Mouse (Mus musculus): ENCODE data around the gene Nrg3. TPM values are rescaled to one million over a fixed set of nuclear protein-coding genes. Genes with fewer than 3 reads are reported as not detected.

Nrg3 gene
- not detected for polyA plus RNA-seq (2012; fragmentation: generic; extraction: Trizol)

GRCm38 (mm10) chr14:39472790-39473761 lies at the start of gene Nrg3:
Gene Nrg3 (minus strand): TSS chr14:39473088.
- Histone ChIP-seq H3K4me3 (no peak within 1 kb of the TSS), H3K4me2 (ENCODE audit: low read depth) (no peak within 1 kb of the TSS), H3K79me2 (ENCODE audit: control insufficient read depth, insufficient read depth) (no peaks in the 10 kb centered on the region), H3ac (ENCODE audit: control insufficient read depth, insufficient read length) (no peak within 1 kb of the TSS), H3K36me3 (ENCODE audit: control insufficient read depth, insufficient read depth) (no peaks in the 10 kb centered on the region), H3K27me3 (ENCODE audit: control insufficient read depth, insufficient read depth, insufficient read length) (no peaks in the 10 kb centered on the region)
- TF ChIP-seq CEBPB (IDR thresholded peaks at IDR 0.05; ENCODE audit: insufficient read depth, poor library complexity, severe bottlenecking), result no peak
- no peak for TF ChIP-seq TCF12 (IDR thresholded peaks at IDR 0.05; ENCODE audit: insufficient read depth, poor library complexity, severe bottlenecking)
- TF ChIP-seq MAX (IDR thresholded peaks at IDR 0.05; ENCODE audit: low read depth), result no peak
- no peak for TF ChIP-seq SRF (IDR thresholded peaks at IDR 0.05; ENCODE audit: control insufficient read depth, insufficient read length, low read depth)
- no peak for TF ChIP-seq E2F4 (IDR thresholded peaks at IDR 0.05; ENCODE audit: insufficient read depth)
- TF ChIP-seq MYOD1 (IDR thresholded peaks at IDR 0.05; ENCODE audit: control insufficient read depth in 1 of 3, insufficient read length in 2 of 3, low read depth in 2 of 3), result no peak
- TF ChIP-seq USF1 (IDR thresholded peaks at IDR 0.05; ENCODE audit: low read depth), result no peak
- TF ChIP-seq POLR2AphosphoS2 (IDR thresholded peaks at IDR 0.05; ENCODE audit: insufficient read length, low read depth), result no peak
- TF ChIP-seq TCF3 (IDR thresholded peaks at IDR 0.05; ENCODE audit: insufficient read length, low read depth), result no peak
- TF ChIP-seq MYOG (IDR thresholded peaks at IDR 0.05; ENCODE audit: control insufficient read depth in 1 of 3, insufficient read depth in 1 of 3, insufficient read length in 2 of 3, low read depth in 2 of 3), result no peak

GRCm38 (mm10) chr14:39508956-39509355 lies 36.1 kb upstream of the Nrg3 start:
- Histone ChIP-seq H3K36me3 (ENCODE audit: control insufficient read depth, insufficient read depth) (no peaks in the 10 kb centered on the region), H3K27me3 (ENCODE audit: control insufficient read depth, insufficient read depth, insufficient read length) (no peaks in the 10 kb centered on the region), H3K4me2 (ENCODE audit: low read depth) (no peak overlapping the region), H3K79me2 (ENCODE audit: control insufficient read depth, insufficient read depth) (no peaks in the 10 kb centered on the region), H3K4me3 (no peak overlapping the region), H3ac (ENCODE audit: control insufficient read depth, insufficient read length) (no peak overlapping the region)
- TF ChIP-seq POLR2A (IDR thresholded peaks at IDR 0.05; ENCODE audit: insufficient read length, low read depth) (no peak), MYOG (IDR thresholded peaks at IDR 0.05; ENCODE audit: control insufficient read depth in 1 of 3, insufficient read depth in 1 of 3, insufficient read length in 2 of 3, low read depth in 2 of 3) (no peak), TCF12 (IDR thresholded peaks at IDR 0.05; ENCODE audit: insufficient read depth, poor library complexity, severe bottlenecking) (no peak), E2F4 (IDR thresholded peaks at IDR 0.05; ENCODE audit: insufficient read depth) (no peak), USF1 (IDR thresholded peaks at IDR 0.05; ENCODE audit: low read depth) (no peak), POLR2AphosphoS2 (IDR thresholded peaks at IDR 0.05; ENCODE audit: insufficient read length, low read depth) (no peak), MYOD1 (IDR thresholded peaks at IDR 0.05; ENCODE audit: control insufficient read depth in 1 of 3, insufficient read length in 2 of 3, low read depth in 2 of 3) (no peak), TCF3 (IDR thresholded peaks at IDR 0.05; ENCODE audit: insufficient read length, low read depth) (no peak), REST (IDR thresholded peaks at IDR 0.05; ENCODE audit: insufficient read depth, insufficient read length) (no peak), SRF (IDR thresholded peaks at IDR 0.05; ENCODE audit: control insufficient read depth, insufficient read length, low read depth) (no peak), MAX (IDR thresholded peaks at IDR 0.05; ENCODE audit: low read depth) (no peak), CEBPB (IDR thresholded peaks at IDR 0.05; ENCODE audit: insufficient read depth, poor library complexity, severe bottlenecking) (no peak)

- no peaks in the 10 kb centered on the region for H3K36me3 ChIP-seq (ENCODE audit: control insufficient read depth, insufficient read depth)
Observed at GRCm38 (mm10) chr14:39473771-39474211, 903 bp upstream of the Nrg3 start.

DNA sequence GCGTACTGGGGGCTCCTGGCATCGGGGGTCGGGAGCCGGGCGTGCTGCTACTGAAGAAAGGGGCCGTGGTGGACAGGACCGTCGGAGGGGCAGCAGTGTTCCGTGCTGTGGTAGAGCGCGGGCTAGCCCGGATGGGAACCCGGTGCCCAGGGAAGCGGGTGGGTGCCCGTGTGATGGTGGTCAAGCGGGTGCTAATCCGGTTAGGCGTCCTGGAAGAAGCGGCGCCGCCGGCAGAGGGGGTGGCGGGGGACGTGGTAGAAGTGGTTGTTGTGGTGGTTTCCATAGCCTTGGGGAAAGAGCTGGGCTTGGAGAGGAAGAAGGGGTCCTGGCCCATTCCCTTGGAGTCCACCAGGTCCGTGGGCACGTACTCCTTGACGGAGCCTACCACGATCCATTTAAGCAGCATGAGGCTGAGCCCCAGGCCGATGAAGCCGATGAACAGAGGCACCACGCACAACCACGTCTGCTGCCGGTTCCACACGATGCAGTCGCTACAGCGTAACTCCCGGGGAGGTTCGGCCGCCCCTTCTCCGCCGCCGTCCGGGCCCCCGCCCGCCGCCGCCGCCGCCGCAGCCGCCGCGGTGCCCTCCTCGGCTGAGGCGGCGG lies 639 bp downstream of the Nrg3 start:
- Histone ChIP-seq H3K27me3 (ENCODE audit: control insufficient read depth, insufficient read depth, insufficient read length) (no peaks in the 10 kb centered on the region), H3ac (ENCODE audit: control insufficient read depth, insufficient read length) (no peak overlapping the region), H3K4me2 (ENCODE audit: low read depth) (no peak overlapping the region), H3K79me2 (ENCODE audit: control insufficient read depth, insufficient read depth) (no peaks in the 10 kb centered on the region), H3K36me3 (ENCODE audit: control insufficient read depth, insufficient read depth) (no peaks in the 10 kb centered on the region), H3K4me3 (no peak overlapping the region)
- TF ChIP-seq USF1 (IDR thresholded peaks at IDR 0.05; ENCODE audit: low read depth) (no peak), SRF (IDR thresholded peaks at IDR 0.05; ENCODE audit: control insufficient read depth, insufficient read length, low read depth) (no peak), MAX (IDR thresholded peaks at IDR 0.05; ENCODE audit: low read depth) (no peak), MYOD1 (IDR thresholded peaks at IDR 0.05; ENCODE audit: control insufficient read depth in 1 of 3, insufficient read length in 2 of 3, low read depth in 2 of 3) (no peak), CEBPB (IDR thresholded peaks at IDR 0.05; ENCODE audit: insufficient read depth, poor library complexity, severe bottlenecking) (no peak), TCF3 (IDR thresholded peaks at IDR 0.05; ENCODE audit: insufficient read length, low read depth) (no peak), MYOG (IDR thresholded peaks at IDR 0.05; ENCODE audit: control insufficient read depth in 1 of 3, insufficient read depth in 1 of 3, insufficient read length in 2 of 3, low read depth in 2 of 3) (no peak), REST (IDR thresholded peaks at IDR 0.05; ENCODE audit: insufficient read depth, insufficient read length) (no peak), TCF12 (IDR thresholded peaks at IDR 0.05; ENCODE audit: insufficient read depth, poor library complexity, severe bottlenecking) (no peak), POLR2A (IDR thresholded peaks at IDR 0.05; ENCODE audit: insufficient read length, low read depth) (no peak), POLR2AphosphoS2 (IDR thresholded peaks at IDR 0.05; ENCODE audit: insufficient read length, low read depth) (no peak), E2F4 (IDR thresholded peaks at IDR 0.05; ENCODE audit: insufficient read depth) (no peak)

More at GRCm38 (mm10) chr14:39473771-39474211, 903 bp upstream of the Nrg3 start:
- H3K4me3 ChIP-seq, result no peak overlapping the region
- H3K79me2 ChIP-seq (ENCODE audit: control insufficient read depth, insufficient read depth), result no peaks in the 10 kb centered on the region
- TF ChIP-seq E2F4 (IDR thresholded peaks at IDR 0.05; ENCODE audit: insufficient read depth) (no peak), POLR2A (IDR thresholded peaks at IDR 0.05; ENCODE audit: insufficient read length, low read depth) (no peak), MYOD1 (IDR thresholded peaks at IDR 0.05; ENCODE audit: control insufficient read depth in 1 of 3, insufficient read length in 2 of 3, low read depth in 2 of 3) (no peak), REST (IDR thresholded peaks at IDR 0.05; ENCODE audit: insufficient read depth, insufficient read length) (no peak)
- H3K27me3 ChIP-seq (ENCODE audit: control insufficient read depth, insufficient read depth, insufficient read length), result no peaks in the 10 kb centered on the region
- H3K4me2 ChIP-seq (ENCODE audit: low read depth), result no peak overlapping the region
- no peak overlapping the region for H3ac ChIP-seq (ENCODE audit: control insufficient read depth, insufficient read length)

Data from myocyte (in vitro differentiated cells).